Mouse (Mus musculus) lung, postnatal 14 days (tissue): ENCODE results near the gene Snx6.
A peak's percentile ranks its signal among the peaks of the same experiment; 100 is the strongest.
"Not testable (repeated sequence)": the region's sequence is repeated elsewhere in the genome, so short reads cannot be mapped to it uniquely, and the experiment has no call there.

Source experiments
- DNase-seq: peaks from one replicate; pipeline ENCODE4 v3.0.0; 2021

The Snx6 gene

GRCm38 (mm10) chr12:54795153-54795998 lies at the start of gene Snx6:
TSS of gene Snx6 (minus strand) at chr12:54795703.
- DNase-seq: peak; percentile 84

DNA sequence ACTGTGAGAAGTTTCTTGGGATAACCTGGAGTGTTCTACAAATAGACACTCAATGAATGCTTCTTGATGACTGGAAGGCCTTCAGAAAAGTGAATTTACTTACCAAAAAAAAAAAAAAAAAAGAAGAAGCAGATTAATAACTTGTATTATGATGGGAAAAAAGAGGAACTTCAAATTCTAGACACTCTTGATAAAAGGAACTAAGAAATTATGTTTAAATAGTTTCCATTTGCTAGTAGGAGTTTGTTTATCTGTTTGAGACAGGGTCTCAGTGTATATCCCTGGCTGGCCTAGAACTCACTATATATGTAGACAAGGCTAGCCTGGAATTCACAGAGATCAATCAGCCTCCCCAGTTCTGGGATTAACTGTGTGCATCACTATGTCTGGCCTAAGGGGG lies 48.9 kb upstream of the Snx6 start:
- DNase-seq: no peak

DNA sequence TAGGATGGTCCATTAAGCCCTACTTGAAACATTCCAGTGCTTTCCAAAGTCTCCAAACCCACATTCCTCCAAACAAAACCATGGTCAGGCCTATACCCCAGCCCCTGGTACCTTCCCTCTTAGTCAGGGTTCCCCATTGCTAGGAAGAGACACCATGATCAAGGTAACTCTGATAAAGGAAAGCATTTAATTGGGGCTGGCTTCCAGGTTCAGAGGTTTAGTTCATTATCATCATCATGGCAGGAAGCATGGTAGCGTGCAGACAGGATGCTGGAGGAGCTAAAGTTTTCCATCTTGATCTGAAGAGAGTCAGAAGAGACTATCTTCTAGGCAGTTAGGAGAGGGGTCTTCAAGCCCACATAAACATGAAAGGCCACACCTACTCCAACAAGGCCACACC lies 46.1 kb upstream of the Snx6 start:
- no peak for DNase-seq

DNA sequence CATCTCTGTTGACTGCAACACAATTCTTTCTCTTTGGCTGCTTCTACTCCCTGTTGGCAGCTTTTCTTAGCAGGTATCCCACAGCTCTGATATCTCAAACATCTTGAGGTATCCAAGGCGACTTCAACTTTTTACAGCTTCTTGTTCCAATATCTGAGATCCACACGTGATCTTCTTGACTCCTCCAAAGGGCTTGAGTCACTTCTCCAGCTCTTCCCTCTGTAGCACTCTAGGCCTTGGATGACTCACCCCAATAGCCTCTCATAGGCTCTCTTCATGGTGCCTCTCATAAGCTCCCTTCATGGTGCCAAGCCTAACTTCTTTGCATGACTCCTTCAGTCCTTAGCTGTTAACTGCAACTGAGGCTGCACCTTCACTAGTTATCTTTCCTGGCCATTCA lies 44.3 kb upstream of the Snx6 start:
- DNase-seq: no peak

- no peak for DNase-seq
Observed at GRCm38 (mm10) chr12:54838931-54839330, 43.4 kb upstream of the Snx6 start.

- peak; percentile 6 for DNase-seq
Observed at GRCm38 (mm10) chr12:54835608-54836570, 40.4 kb upstream of the Snx6 start.

DNA sequence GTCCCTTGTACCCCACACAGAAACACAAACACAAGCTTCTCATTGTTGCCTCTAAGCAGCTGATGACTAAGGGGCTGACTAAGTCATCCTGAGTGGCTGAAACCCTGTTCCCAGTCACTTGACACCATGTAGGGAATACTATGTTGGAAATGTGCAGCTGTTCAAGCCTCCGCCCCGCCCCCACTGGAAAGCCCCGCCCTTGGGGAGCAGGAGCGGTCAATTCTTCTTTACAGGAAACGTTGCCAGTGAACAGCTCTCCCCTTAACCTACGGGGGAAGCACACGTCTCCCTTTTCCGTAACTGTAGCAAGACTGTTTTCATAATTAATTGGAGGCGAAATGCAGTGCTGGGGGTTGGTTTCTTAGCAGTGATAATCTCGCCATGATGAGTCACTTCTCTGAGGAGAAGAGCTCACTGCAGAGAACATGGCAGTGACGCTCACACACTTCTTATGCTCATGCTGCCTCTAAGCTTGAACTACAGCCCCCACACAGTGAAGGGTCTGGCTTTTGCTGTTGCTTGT lies 39.5 kb upstream of the Snx6 start:
- peak; percentile 85 for DNase-seq

GRCm38 (mm10) chr12:54833856-54834399 lies 38.4 kb upstream of the Snx6 start:
- no peak for DNase-seq

DNA sequence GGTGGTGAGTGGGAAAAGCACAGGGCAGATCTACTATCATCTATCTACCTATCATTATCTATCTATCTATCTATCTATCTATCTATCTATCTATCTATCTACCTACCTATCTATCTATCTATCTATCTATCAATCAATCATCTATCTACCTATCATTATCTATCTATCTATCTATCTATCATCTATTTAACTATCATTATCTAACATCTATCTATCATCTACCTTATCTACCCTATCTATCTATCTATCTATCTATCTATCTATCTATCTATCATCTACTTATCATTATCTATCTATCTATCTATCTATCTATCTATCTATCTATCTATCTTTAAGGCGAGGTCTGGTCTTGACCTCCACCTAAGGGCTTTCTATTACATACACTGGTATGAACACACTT lies 36.4 kb upstream of the Snx6 start:
- not testable (repeated sequence) for DNase-seq

DNA sequence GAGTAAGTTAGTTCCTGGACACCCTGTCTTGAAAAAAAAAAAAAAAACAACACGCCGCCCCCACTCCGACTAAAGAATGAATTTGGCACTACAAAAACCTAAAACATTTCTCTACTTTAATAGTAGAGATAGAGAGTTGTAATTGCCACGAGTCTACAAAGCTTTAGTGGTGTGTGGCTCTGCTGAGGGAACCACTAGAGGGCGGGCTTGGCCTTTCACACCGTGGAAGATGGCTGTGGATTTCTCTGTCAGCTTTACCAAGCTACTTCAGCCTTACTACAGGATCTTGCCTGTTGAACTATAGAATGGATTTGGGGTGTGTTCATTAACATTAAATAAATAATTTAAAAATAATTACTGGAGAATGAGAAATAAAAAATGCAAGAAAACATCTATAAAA lies 35.1 kb upstream of the Snx6 start:
- DNase-seq: peak; percentile 89

- no peak for DNase-seq
Observed at GRCm38 (mm10) chr12:54829876-54830275, 34.4 kb upstream of the Snx6 start.

DNA sequence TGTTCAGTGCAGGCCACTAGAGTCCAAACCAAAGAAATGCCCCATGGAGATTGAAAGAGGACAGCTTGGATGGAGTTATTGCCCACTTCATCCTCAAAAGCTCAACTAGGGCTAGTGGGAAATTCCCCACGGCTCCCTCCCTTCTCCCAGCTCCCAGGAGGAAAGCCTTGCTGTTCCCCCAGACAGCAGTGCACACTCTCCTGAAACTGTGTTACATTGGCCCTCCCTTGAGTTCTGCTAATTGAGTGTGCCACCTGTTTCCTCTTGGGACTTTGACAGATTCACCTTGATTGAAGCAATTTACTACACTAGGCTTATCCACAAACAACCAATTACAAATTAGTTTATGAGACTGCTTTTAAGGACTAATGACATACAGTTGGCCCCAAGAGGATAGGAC lies 32.5 kb upstream of the Snx6 start:
- DNase-seq: no peak

- DNase-seq: no peak
Observed at GRCm38 (mm10) chr12:54825202-54825601, 29.7 kb upstream of the Snx6 start.

GRCm38 (mm10) chr12:54822836-54823426 lies 27.4 kb upstream of the Snx6 start:
- DNase-seq: no peak

GRCm38 (mm10) chr12:54820684-54821161 lies 25.2 kb upstream of the Snx6 start:
- DNase-seq: no peak

DNA sequence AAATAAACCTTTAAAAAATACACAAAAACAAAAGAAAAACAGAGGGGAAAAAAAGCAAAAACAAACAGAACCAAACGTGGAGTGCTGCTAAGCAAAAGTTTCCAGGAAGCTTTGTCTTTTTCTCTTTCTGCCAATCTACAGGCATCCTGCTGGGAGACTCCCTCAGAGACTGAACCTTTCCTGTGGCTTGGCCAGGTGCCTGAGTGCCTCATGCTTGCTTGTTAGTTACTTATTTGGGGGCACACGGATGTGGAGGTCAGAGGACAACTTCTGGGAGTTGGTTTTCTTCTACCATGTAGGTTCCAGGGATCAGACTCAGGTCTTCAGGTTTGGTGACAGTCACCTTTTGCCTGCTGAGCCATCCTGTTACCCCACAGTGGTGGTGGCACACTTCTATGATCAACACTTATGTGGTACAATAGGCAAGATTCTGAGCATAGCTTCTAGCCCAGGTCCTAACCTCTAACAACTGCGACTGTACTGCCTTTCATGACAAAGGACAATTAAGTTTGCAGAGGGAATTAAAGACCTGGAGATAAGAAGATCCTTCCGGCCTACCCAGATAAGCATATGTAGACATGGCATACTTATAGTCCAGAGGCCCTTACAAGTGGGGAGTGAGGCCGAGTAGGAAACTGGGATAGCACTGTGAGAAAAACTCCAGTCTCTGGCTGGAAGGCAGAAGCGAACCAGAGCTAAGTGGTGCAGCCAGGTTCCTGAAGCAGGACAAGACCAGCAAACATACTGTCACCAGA lies 23.9 kb upstream of the Snx6 start:
- no peak for DNase-seq

- DNase-seq: no peak
Observed at GRCm38 (mm10) chr12:54810142-54810541, 14.6 kb upstream of the Snx6 start.

GRCm38 (mm10) chr12:54807481-54807880 lies 12.0 kb upstream of the Snx6 start:
- no peak for DNase-seq

- no peak for DNase-seq
Observed at GRCm38 (mm10) chr12:54806131-54806530, 10.6 kb upstream of the Snx6 start.

DNA sequence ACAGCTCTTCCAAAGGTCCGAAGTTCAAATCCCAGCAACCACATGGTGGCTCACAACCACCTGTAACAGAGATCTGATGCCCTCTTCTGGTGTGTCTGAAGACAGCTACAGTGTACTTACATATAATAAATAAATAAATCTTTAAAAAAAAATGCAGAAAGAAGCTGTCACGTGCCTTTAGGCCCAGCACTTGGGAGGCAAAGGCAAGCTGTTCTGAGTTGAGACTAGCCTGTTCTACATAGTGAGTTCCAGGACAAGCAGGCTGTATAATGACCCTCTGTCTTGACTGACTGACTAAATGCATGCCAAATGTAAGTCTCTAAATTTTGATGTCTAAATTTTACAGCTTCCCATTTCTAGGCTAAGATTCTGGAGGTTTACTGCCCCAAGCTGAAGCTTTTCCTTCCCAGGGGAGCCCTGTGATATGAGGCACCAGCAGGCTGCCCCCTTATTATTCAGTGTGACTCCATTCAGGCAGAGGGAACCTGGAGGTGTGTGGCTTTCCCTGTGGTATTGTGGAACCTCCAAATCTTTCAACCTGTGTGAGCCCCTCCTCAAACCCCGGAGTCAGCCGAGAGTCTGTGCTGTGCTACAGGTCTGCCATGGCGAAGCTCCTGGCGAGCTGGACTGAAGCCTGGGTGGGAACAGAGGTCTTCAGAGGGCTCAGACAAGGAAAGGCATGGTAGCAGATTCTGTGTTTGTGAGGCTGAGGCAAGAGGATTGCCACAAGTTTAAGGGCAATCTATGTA lies 9.9 kb upstream of the Snx6 start:
- no peak for DNase-seq

DNA sequence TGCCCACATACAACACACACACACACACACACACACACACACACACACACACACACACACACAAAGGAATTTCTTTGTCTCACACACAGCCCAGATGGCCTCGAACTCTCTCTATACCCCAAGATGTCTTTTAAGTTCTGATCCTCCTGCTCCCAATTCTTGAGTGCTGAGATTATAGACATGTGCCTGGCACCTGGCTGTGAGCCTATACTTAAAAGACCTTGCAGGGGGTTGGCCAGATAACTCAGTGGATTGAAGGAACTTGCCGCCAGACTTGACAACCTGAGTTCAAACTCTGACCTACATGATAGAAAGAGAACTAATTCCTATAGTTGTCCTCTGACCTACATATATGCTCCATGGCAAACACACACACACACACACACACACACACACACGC lies 8.0 kb upstream of the Snx6 start:
- DNase-seq: no peak
